Mouse (Mus musculus): Measurements from ENCODE around the gene Dusp3. TPM values are rescaled to one million over a fixed set of nuclear protein-coding genes. Genes with fewer than 3 reads are reported as not detected.

Dusp3 gene
- total and polyA plus RNA-seq, 3 experiments: 101 to 131 (median 103) TPM

DNA sequence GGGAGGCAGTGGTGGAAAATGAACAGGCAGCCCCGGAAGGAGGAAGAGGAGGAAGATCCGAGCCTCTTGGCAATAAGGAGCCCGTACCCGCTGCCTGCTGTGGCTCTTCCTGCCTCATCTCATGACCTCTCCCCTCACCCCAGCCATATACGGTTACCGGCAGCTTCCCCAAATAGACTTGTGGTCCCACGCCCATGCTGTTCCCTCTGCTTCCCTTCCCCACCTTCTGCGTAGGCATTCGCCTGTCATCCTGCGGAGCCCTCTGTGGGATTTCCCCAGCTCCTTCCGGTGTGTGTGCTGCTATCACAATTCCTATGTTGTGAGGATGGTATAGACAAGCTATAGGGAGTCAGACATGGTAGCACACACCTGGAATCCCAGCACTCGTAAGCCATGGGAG is 5.0 kb downstream of the Dusp3 start:
- peak overlapping the region; percentile 99 for H3K27ac ChIP-seq
- TF ChIP-seq EP300 (IDR thresholded peaks at IDR 0.05; ENCODE audit: insufficient read depth, low read depth, low read length) (peak; percentile 52; the same call in 1 of the 2 replicates), CTCF (IDR thresholded peaks at IDR 0.05) (no peak), POLR2A (IDR thresholded peaks at IDR 0.05; ENCODE audit: insufficient read depth, low read depth, low read length) (peak; percentile 32)
- peak overlapping the region; percentile 68 for H3K4me3 ChIP-seq
- DNase-seq: peak; percentile 47 to 56
- no peaks in the 10 kb centered on the region; the same call in 1 of the 2 replicates for H3K79me2 ChIP-seq (replicated peaks; ENCODE audit: control insufficient read depth, insufficient read depth, low read length)
- H3K36me3 ChIP-seq (ENCODE audit: control insufficient read depth, insufficient read depth, low read length): peaks cover 15% of the 10 kb centered on the region
- H3K9ac ChIP-seq (ENCODE audit: low read depth, low read length): peak overlapping the region; percentile 54
- no peaks in the 10 kb centered on the region for H3K27me3 ChIP-seq (ENCODE audit: control insufficient read depth, insufficient read depth, low read length)
- H3K4me1 ChIP-seq (ENCODE audit: control insufficient read depth, insufficient read depth, low read length): peaks cover 17% of the 10 kb centered on the region
- intact Hi-C loops (cut with DNase I): no loop called here
- 36% methylated on average over 12 of the region's 12 CpGs for WGBS

DNA sequence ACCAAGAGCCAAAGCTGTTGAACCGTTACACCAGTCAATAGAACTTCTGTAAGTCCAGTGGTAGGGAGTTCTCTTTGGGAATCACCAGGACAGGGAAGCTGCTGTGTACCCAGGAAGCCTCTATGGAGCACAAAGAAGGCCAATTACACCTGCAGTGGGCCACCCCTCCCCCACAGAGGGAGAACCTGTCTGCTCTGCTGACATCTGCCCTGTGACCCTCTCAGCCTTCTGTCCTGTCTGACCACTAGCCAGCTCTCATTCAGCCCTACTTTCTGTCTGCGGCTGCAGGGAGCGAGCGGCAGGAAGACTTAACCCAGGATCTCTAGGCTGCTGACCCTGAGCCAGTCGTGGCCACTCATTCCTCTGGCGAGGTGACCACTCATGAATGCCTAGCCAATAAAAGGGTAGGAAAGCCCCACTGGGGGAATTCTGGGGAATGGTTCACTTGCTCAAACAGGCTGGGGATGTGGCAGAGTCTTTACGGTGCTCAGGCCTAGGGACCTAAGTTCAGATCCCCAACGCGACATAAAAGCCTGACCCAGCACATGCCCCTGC is 6.1 kb downstream of the Dusp3 start:
- no peak overlapping the region for H3K4me3 ChIP-seq
- H3K4me1 ChIP-seq (ENCODE audit: control insufficient read depth, insufficient read depth, low read length): peaks cover 15% of the 10 kb centered on the region
- H3K79me2 ChIP-seq (replicated peaks; ENCODE audit: control insufficient read depth, insufficient read depth, low read length): no peaks in the 10 kb centered on the region; the same call in 1 of the 2 replicates
- H3K27me3 ChIP-seq (ENCODE audit: control insufficient read depth, insufficient read depth, low read length): no peaks in the 10 kb centered on the region
- no peak for TF ChIP-seq CTCF (IDR thresholded peaks at IDR 0.05)
- no peak for TF ChIP-seq EP300 (IDR thresholded peaks at IDR 0.05; ENCODE audit: insufficient read depth, low read depth, low read length)
- TF ChIP-seq POLR2A (IDR thresholded peaks at IDR 0.05; ENCODE audit: insufficient read depth, low read depth, low read length): no peak
- no peak overlapping the region for H3K9ac ChIP-seq (ENCODE audit: low read depth, low read length)
- peaks cover 15% of the 10 kb centered on the region for H3K36me3 ChIP-seq (ENCODE audit: control insufficient read depth, insufficient read depth, low read length)
- 82% methylated on average over 9 of the region's 9 CpGs for WGBS
- no peak for DNase-seq
- intact Hi-C loops (cut with DNase I): no loop called here
- H3K27ac ChIP-seq: no peak overlapping the region

DNA sequence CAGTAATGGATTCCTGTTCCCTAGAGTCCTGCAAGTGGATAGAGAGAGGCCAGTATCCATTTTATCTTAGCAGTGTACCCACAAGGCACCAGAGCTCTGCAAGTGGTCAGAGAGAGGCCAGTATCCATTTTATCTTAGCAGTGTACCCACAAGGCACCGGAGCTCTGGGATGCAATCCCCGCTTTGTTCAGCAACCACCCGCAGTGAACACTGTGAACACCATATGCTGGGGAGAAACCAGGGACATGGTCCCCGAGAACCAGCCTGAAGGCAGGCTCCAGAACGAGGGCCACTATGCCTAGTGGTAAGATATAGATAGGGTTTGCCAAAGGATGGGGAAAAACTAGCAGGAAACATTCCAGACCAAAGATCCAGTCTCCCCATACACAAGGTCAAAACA is 7.7 kb downstream of the Dusp3 start:
- WGBS: 85% methylated on average over 5 of the region's 5 CpGs
- intact Hi-C loops (cut with DNase I): no loop called here
- Histone ChIP-seq H3K27ac (no peak overlapping the region), H3K27me3 (ENCODE audit: control insufficient read depth, insufficient read depth, low read length) (no peaks in the 10 kb centered on the region), H3K36me3 (ENCODE audit: control insufficient read depth, insufficient read depth, low read length) (peaks cover 15% of the 10 kb centered on the region), H3K79me2 (replicated peaks; ENCODE audit: control insufficient read depth, insufficient read depth, low read length) (no peaks in the 10 kb centered on the region; the same call in 1 of the 2 replicates), H3K4me3 (no peak overlapping the region), H3K4me1 (ENCODE audit: control insufficient read depth, insufficient read depth, low read length) (peaks cover 17% of the 10 kb centered on the region), H3K9ac (ENCODE audit: low read depth, low read length) (no peak overlapping the region)
- TF ChIP-seq CTCF (IDR thresholded peaks at IDR 0.05): no peak
- no peak for TF ChIP-seq EP300 (IDR thresholded peaks at IDR 0.05; ENCODE audit: insufficient read depth, low read depth, low read length)
- no peak for TF ChIP-seq POLR2A (IDR thresholded peaks at IDR 0.05; ENCODE audit: insufficient read depth, low read depth, low read length)
- no peak for DNase-seq

DNA sequence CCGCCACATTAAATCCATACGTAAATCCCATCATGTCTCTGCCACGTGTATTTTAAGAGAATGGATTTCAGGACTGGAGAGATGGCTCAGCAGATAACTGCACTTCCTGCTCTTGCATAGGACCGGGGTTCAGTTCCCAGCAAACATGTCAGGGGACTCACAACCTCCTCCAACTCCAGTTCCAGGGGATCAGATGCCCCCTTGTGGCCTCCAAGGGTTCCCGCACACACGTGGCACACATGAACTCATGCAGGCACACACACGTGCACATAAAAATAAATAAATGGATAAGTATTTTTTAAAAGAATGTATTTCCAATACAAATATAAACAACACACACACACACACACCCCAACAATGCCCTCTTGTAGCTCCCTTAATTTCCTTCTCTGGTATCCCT is 9.9 kb downstream of the Dusp3 start:
- WGBS: 84% methylated on average over 7 of the region's 7 CpGs

DNA sequence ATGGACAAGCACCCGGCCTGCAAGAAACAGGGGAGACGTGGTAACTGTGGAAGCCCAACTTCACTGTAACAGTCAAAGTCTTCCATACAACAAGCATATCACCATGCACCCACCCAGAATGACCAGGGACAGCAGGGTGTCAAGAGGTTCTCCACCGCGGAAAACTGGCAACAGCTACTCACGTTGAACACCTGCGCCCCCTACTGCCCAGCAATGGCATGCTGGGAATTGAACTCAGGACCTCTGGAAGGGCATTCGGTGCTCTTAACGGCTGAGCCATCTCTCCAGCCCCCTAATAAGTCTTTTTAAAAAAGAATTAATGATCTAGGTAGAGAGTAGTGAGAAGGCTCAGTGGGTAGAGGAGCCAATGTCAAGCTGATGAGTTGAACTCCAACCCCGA is 11.9 kb downstream of the Dusp3 start:
- intact Hi-C loops (cut with DNase I): no loop called here
- Histone ChIP-seq H3K79me2 (replicated peaks; ENCODE audit: control insufficient read depth, insufficient read depth, low read length) (no peaks in the 10 kb centered on the region), H3K36me3 (ENCODE audit: control insufficient read depth, insufficient read depth, low read length) (peaks cover 9% of the 10 kb centered on the region)

More for the DNA sequence above, 9.9 kb downstream of the Dusp3 start:
- TF ChIP-seq POLR2A (IDR thresholded peaks at IDR 0.05; ENCODE audit: insufficient read depth, low read depth, low read length): no peak
- no peak for TF ChIP-seq EP300 (IDR thresholded peaks at IDR 0.05; ENCODE audit: insufficient read depth, low read depth, low read length)
- peak; percentile 35 for TF ChIP-seq CTCF (IDR thresholded peaks at IDR 0.05)
- H3K4me3 ChIP-seq: no peak overlapping the region
- H3K27ac ChIP-seq: no peak overlapping the region
- DNase-seq: no peak
- no peaks in the 10 kb centered on the region; the same call in 1 of the 2 replicates for H3K79me2 ChIP-seq (replicated peaks; ENCODE audit: control insufficient read depth, insufficient read depth, low read length)
- peaks cover 9% of the 10 kb centered on the region for H3K4me1 ChIP-seq (ENCODE audit: control insufficient read depth, insufficient read depth, low read length)
- H3K27me3 ChIP-seq (ENCODE audit: control insufficient read depth, insufficient read depth, low read length): no peaks in the 10 kb centered on the region
- no peak overlapping the region for H3K9ac ChIP-seq (ENCODE audit: low read depth, low read length)
- intact Hi-C loops (cut with DNase I): no loop called here
- H3K36me3 ChIP-seq (ENCODE audit: control insufficient read depth, insufficient read depth, low read length): peaks cover 12% of the 10 kb centered on the region

DNA sequence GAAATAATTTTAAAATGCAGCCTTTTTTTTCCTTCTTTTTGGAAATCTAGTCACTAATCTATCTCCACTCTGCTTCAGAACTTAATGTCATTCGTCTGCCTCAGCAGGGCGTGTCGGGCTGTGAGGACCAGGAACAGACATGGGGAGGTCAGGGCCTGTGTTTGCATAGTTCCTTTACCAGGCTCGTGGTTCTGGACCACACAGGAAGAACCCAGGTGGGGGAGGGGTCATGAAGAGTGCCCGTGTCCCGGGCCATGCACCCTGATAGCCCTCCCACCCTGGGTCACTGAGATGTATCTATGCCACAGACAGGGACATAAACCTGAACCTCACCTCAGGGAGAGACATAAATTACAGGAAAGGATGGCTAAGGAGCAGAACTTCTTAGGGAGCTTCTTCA is 12.6 kb downstream of the Dusp3 start:
- H3K27ac ChIP-seq: no peak overlapping the region
- peaks cover 4% of the 10 kb centered on the region; the same call in 1 of the 2 replicates for H3K4me1 ChIP-seq (ENCODE audit: control insufficient read depth, insufficient read depth, low read length)
- intact Hi-C loops (cut with DNase I): no loop called here
- H3K79me2 ChIP-seq (replicated peaks; ENCODE audit: control insufficient read depth, insufficient read depth, low read length): no peaks in the 10 kb centered on the region
- no peak for TF ChIP-seq POLR2A (IDR thresholded peaks at IDR 0.05; ENCODE audit: insufficient read depth, low read depth, low read length)
- no peak for TF ChIP-seq CTCF (IDR thresholded peaks at IDR 0.05)
- TF ChIP-seq EP300 (IDR thresholded peaks at IDR 0.05; ENCODE audit: insufficient read depth, low read depth, low read length): no peak
- DNase-seq: no peak
- H3K4me3 ChIP-seq: no peak overlapping the region
- H3K9ac ChIP-seq (ENCODE audit: low read depth, low read length): no peak overlapping the region
- H3K27me3 ChIP-seq (ENCODE audit: control insufficient read depth, insufficient read depth, low read length): no peaks in the 10 kb centered on the region
- 60% methylated on average over 6 of the region's 6 CpGs for WGBS
- peaks cover 6% of the 10 kb centered on the region for H3K36me3 ChIP-seq (ENCODE audit: control insufficient read depth, insufficient read depth, low read length)

More for the DNA sequence above, 11.9 kb downstream of the Dusp3 start:
- WGBS: 55% methylated on average over 9 of the region's 9 CpGs
- DNase-seq: peak in 1 of 2 experiments; percentile 62
- no peak overlapping the region for H3K27ac ChIP-seq
- no peak overlapping the region for H3K9ac ChIP-seq (ENCODE audit: low read depth, low read length)
- no peaks in the 10 kb centered on the region for H3K27me3 ChIP-seq (ENCODE audit: control insufficient read depth, insufficient read depth, low read length)
- peaks cover 6% of the 10 kb centered on the region for H3K4me1 ChIP-seq (ENCODE audit: control insufficient read depth, insufficient read depth, low read length)
- TF ChIP-seq CTCF (IDR thresholded peaks at IDR 0.05): peak; percentile 77
- TF ChIP-seq EP300 (IDR thresholded peaks at IDR 0.05; ENCODE audit: insufficient read depth, low read depth, low read length): no peak
- TF ChIP-seq POLR2A (IDR thresholded peaks at IDR 0.05; ENCODE audit: insufficient read depth, low read depth, low read length): no peak
- H3K4me3 ChIP-seq: no peak overlapping the region

All from heart, adult 2 months (tissue).